Mouse (Mus musculus): ENCODE measurements at regions not wholly inside any gene's neighbourhood (a gene's known extent, or its start where the extent isn't known, plus 50 kb on each side); places are given as distances from the start of the nearest gene placed in this dataset.

DNA sequence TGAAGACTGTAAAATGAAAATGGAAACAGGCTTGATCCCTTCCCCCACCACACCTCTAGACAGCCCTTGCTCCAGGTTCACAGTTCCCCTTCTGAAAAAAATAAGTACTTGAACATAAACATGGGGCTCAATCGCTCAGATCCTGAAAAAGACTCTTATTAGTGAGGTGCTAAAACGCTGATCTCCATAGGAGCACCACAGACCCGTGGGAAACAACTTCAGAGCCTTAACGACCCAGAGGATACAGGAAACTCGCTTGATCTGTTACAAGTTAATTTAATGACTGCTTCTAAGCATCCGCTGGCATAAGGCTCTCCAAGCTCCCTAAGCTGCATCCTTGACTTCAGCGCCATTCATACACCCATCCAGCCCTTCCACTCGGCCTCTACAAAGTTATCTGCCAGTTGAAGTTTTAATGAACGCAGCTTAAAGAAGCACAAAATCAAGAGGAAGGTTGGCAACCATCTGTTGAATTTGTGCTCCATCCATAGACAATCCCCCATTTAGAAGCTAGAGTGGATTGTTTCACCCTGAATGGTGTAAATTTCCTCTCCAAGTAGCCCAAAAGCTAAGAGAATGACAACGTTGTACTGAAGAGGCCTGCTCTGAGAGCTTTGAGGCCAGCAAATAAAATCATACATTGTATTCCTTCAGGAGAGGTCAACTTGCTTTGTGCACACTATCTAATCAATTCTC, 486.9 kb upstream of the Cited2 start:
- 10% methylated on average over 10 of the region's 10 CpGs for WGBS

GRCm38 (mm10) chr10:17236761-17237160, 486.3 kb upstream of the Cited2 start:
- H3K9ac ChIP-seq, result no peak overlapping the region
- 40% methylated on average over 2 of the region's 2 CpGs for WGBS
- no peaks in the 10 kb centered on the region for H3K27me3 ChIP-seq
- peak overlapping the region; percentile 18; the same call in 1 of the 2 replicates for H3K27ac ChIP-seq (replicated peaks)
- H3K4me1 ChIP-seq (replicated peaks), result peaks cover 40% of the 10 kb centered on the region
- no peaks in the 10 kb centered on the region for H3K9me3 ChIP-seq
- H3K36me3 ChIP-seq, result no peaks in the 10 kb centered on the region
- no peak overlapping the region for H3K4me2 ChIP-seq
- no peak overlapping the region for H3K4me3 ChIP-seq
- no peak for ATAC-seq (ENCODE audit: low read depth)

More for the DNA sequence above, 486.9 kb upstream of the Cited2 start:
- no peak overlapping the region for H3K9ac ChIP-seq
- 0 out of 2 replicates have a peak overlapping the region, but pooled peaks have one; percentile 9 for H3K27ac ChIP-seq (replicated peaks)
- no peak overlapping the region for H3K4me2 ChIP-seq
- H3K4me3 ChIP-seq, result no peak overlapping the region
- H3K4me1 ChIP-seq (replicated peaks), result peaks cover 40% of the 10 kb centered on the region
- H3K27me3 ChIP-seq, result no peaks in the 10 kb centered on the region
- ATAC-seq (ENCODE audit: low read depth), result 0 out of 2 replicates have a peak, but pooled peaks have one; percentile 25
- H3K36me3 ChIP-seq, result no peaks in the 10 kb centered on the region
- H3K9me3 ChIP-seq, result no peaks in the 10 kb centered on the region

DNA sequence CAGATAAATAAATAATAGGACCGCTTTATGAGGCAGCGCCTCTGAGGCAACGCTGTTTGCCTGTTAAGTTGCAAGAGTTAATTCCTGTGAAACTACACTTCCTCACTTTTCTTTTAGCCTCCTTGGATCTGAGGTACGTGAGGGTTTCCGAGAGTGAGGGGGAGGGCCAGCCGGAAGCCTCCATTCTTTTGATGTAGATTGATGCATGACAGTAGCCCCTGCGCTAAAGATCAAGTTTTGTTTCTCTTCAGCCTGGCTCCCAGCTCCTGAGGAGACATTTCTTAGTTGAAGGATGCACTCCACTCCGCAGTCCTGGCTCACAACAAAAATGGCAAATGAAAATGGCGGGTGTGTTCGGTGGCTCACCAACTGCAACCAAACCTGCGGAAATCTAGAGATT, 485.6 kb upstream of the Cited2 start:
- Histone ChIP-seq H3K4me1 (replicated peaks) (peaks cover 40% of the 10 kb centered on the region), H3K27me3 (no peaks in the 10 kb centered on the region), H3K9ac (no peak overlapping the region), H3K36me3 (no peaks in the 10 kb centered on the region), H3K4me2 (peak overlapping the region; percentile 28), H3K4me3 (no peak overlapping the region), H3K9me3 (no peaks in the 10 kb centered on the region), H3K27ac (replicated peaks) (no peak overlapping the region)
- 23% methylated on average over 11 of the region's 11 CpGs for WGBS
- ATAC-seq (ENCODE audit: low read depth), result no peak

DNA sequence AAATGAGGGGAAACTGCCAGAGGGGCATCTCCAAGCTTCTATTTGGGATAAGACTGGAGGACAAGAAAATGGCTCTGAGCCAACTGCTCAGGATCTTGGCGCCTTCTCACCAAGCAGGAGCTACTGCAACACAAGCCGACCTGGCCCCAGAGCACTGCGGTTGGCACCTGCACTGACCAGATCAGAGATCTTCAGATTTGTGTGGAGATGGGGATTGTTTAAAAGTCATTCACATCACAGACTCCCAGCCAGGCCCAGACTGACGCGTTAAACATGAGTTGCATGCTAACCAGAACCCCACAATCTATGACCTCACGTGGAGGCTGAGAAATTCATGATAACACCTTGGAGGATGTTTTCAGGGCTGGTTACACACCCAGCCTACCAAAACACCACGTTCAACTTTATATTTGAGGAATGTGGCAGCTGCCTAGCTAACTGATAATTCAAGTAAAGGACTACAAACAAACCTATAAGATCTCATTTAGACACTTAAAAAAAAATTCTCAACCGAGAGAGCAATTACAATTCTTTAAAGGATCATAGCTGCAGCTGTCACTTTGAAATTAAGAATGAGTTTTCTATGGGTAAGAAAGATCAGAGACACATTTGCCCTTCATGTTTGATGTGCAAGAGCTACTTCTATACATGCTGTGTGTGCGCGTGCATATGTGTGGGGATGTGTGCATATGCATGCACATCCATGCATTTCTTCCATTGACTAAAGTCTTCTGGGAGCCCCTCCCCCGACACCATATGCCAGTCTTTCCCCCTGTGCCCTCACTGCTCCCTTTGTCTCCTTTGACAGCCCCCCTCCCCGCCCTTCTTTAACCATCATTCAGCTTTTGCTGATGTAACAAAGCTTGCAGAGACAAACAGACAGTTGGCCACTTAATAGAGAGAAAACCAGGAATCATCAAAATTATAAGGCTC, 484.8 kb upstream of the Cited2 start:
- ATAC-seq (ENCODE audit: low read depth), result 0 out of 2 replicates have a peak, but pooled peaks have one; percentile 64
- no peaks in the 10 kb centered on the region for H3K9me3 ChIP-seq
- peak overlapping the region; percentile 11; the same call in 1 of the 2 replicates for H3K27ac ChIP-seq (replicated peaks)
- 37% methylated on average over 12 of the region's 12 CpGs for WGBS
- H3K4me1 ChIP-seq (replicated peaks), result peaks cover 40% of the 10 kb centered on the region
- H3K4me3 ChIP-seq, result no peak overlapping the region
- H3K27me3 ChIP-seq, result no peaks in the 10 kb centered on the region
- H3K4me2 ChIP-seq, result peak overlapping the region; percentile 28; the same call in 1 of the 2 replicates
- no peak overlapping the region for H3K9ac ChIP-seq
- H3K36me3 ChIP-seq, result no peaks in the 10 kb centered on the region

DNA sequence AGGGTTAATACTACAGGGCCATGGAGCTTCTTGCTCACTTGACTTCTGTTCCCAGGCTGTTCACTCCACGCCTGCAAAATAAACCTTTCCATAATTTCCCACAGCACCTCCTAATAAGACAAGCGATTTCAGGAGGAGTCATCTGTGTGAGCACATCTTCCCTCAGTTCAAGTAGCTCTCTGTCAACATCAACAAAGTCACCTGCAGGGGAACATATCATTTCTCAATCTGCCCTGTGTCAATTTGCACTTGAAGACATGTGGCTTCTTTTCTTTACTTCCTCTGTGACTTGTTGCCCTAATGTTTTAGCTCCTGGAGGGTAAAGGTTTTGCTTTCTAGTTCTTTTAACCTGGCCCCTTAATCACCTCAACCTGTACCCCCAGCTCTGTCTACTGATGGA, 474.7 kb upstream of the Cited2 start:
- 74% methylated on average over 2 of the region's 2 CpGs for WGBS

DNA sequence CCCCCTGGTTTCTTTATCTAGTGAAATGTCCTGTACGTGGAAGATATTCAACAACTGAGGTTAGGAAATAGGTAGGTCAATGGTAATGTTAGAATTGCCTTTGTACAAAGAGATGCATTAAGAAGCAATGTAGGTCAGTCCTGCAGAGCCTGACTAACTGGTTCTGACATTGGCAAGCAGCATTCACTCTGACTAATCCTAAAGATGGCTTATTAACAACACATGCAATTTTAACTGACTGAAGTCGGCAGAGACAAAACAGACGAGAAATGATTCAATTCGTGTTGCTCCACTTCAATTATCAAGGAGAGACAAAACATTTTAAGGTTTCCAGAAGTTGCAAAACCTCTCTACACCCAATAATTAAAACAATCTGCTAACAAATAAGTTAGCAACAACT, 470.0 kb upstream of the Cited2 start:
- Histone ChIP-seq H3K27ac (replicated peaks) (no peak overlapping the region), H3K4me3 (no peak overlapping the region), H3K9ac (no peak overlapping the region), H3K9me3 (no peaks in the 10 kb centered on the region), H3K36me3 (no peaks in the 10 kb centered on the region), H3K4me1 (replicated peaks) (0 out of 2 replicates have a peak, but pooled peaks cover 4% of the 10 kb centered on the region), H3K27me3 (no peaks in the 10 kb centered on the region), H3K4me2 (no peak overlapping the region)
- no peak for ATAC-seq (ENCODE audit: low read depth)
- 81% methylated on average over 4 of the region's 4 CpGs for WGBS

More for the DNA sequence above, 474.7 kb upstream of the Cited2 start:
- Histone ChIP-seq H3K4me1 (replicated peaks) (no peaks in the 10 kb centered on the region), H3K4me2 (no peak overlapping the region), H3K9me3 (no peaks in the 10 kb centered on the region), H3K4me3 (no peak overlapping the region), H3K9ac (no peak overlapping the region), H3K27ac (replicated peaks) (no peak overlapping the region), H3K27me3 (no peaks in the 10 kb centered on the region), H3K36me3 (no peaks in the 10 kb centered on the region)
- ATAC-seq (ENCODE audit: low read depth), result no peak

GRCm38 (mm10) chr10:17260154-17260553, 462.9 kb upstream of the Cited2 start:
- WGBS, result 53% methylated on average over 4 of the region's 4 CpGs
- Histone ChIP-seq H3K4me1 (replicated peaks) (0 out of 2 replicates have a peak, but pooled peaks cover 9% of the 10 kb centered on the region), H3K9ac (no peak overlapping the region), H3K9me3 (no peaks in the 10 kb centered on the region), H3K4me3 (no peak overlapping the region), H3K36me3 (no peaks in the 10 kb centered on the region), H3K27me3 (no peaks in the 10 kb centered on the region), H3K27ac (replicated peaks) (no peak overlapping the region), H3K4me2 (no peak overlapping the region)
- ATAC-seq (ENCODE audit: low read depth), result no peak

GRCm38 (mm10) chr10:17260615-17261014, 462.4 kb upstream of the Cited2 start:
- H3K4me1 ChIP-seq (replicated peaks), result 0 out of 2 replicates have a peak, but pooled peaks cover 9% of the 10 kb centered on the region
- ATAC-seq (ENCODE audit: low read depth), result no peak
- no peaks in the 10 kb centered on the region for H3K9me3 ChIP-seq
- H3K4me3 ChIP-seq, result no peak overlapping the region
- no peaks in the 10 kb centered on the region for H3K36me3 ChIP-seq
- no peak overlapping the region for H3K4me2 ChIP-seq
- WGBS, result 77% methylated on average over 4 of the region's 4 CpGs
- H3K9ac ChIP-seq, result no peak overlapping the region
- H3K27me3 ChIP-seq, result no peaks in the 10 kb centered on the region
- no peak overlapping the region for H3K27ac ChIP-seq (replicated peaks)

DNA sequence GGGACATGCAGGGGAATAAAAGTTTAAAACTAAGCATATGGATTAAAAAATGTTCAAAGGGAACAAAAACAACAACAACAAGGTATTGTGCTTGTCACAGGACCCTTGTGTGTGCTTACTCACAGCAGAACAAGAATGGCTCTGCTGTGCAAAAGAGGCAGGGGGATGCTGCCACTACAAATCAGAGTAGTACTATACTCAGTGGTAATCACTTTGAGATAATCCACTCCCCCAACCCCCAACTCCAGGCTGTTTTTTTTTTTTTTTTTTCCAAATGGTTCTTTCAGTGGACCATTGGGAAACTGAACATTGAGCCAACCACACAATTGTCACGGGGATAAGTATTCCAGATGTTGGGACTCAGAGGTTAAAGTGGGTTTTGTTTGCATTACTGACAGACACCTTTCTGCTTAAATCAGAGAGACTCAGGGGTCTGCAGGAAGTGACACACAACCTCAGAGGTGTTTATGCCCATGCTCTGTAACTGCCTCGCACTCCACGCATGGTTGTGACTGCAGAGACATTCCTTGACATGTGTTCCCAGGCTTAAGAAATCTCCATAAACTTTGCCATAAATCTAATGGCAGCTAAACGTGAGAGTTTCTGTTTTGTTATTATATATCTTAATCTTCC, 461.7 kb upstream of the Cited2 start:
- no peaks in the 10 kb centered on the region for H3K27me3 ChIP-seq
- no peak overlapping the region for H3K9ac ChIP-seq
- H3K4me2 ChIP-seq, result no peak overlapping the region
- ATAC-seq (ENCODE audit: low read depth), result no peak
- no peaks in the 10 kb centered on the region for H3K36me3 ChIP-seq
- H3K4me3 ChIP-seq, result no peak overlapping the region
- H3K9me3 ChIP-seq, result no peaks in the 10 kb centered on the region
- no peak overlapping the region for H3K27ac ChIP-seq (replicated peaks)
- 47% methylated on average over 4 of the region's 4 CpGs for WGBS
- 0 out of 2 replicates have a peak, but pooled peaks cover 7% of the 10 kb centered on the region for H3K4me1 ChIP-seq (replicated peaks)

DNA sequence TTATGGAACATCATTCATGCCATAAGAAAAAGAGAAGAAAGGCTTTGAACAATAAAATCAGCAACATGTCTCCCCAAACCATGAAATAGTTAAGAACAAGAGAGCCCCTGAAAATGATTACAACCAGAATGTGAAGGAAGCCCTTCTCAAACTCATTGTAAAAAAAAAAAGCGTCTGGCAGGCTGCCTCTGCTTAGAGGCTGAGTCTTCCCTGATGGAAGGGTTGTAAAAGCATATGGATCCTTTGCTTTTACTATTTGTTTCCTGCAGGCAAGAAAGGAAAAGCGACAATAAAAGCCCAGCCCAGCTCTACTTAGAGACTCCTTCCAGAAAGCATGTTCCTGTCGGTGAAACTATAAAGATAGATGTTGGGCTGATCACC, 461.2 kb upstream of the Cited2 start:
- ATAC-seq (ENCODE audit: low read depth), result no peak
- Histone ChIP-seq H3K4me3 (no peak overlapping the region), H3K9ac (no peak overlapping the region), H3K4me1 (replicated peaks) (0 out of 2 replicates have a peak, but pooled peaks cover 5% of the 10 kb centered on the region), H3K4me2 (no peak overlapping the region), H3K27ac (replicated peaks) (no peak overlapping the region), H3K9me3 (no peaks in the 10 kb centered on the region), H3K27me3 (no peaks in the 10 kb centered on the region), H3K36me3 (no peaks in the 10 kb centered on the region)
- 13% methylated on average over 3 of the region's 3 CpGs for WGBS

- Histone ChIP-seq H3K9me3 (no peaks in the 10 kb centered on the region), H3K27ac (replicated peaks) (no peak overlapping the region), H3K27me3 (no peaks in the 10 kb centered on the region), H3K4me3 (no peak overlapping the region), H3K4me1 (replicated peaks) (no peaks in the 10 kb centered on the region), H3K9ac (no peak overlapping the region), H3K36me3 (no peaks in the 10 kb centered on the region), H3K4me2 (no peak overlapping the region)
- 87% methylated on average over 5 of the region's 5 CpGs for whole genome bisulfite sequencing
- ATAC-seq (ENCODE audit: low read depth), result no peak
Measured at GRCm38 (mm10) chr10:17272646-17273045, 450.4 kb upstream of the Cited2 start.

DNA sequence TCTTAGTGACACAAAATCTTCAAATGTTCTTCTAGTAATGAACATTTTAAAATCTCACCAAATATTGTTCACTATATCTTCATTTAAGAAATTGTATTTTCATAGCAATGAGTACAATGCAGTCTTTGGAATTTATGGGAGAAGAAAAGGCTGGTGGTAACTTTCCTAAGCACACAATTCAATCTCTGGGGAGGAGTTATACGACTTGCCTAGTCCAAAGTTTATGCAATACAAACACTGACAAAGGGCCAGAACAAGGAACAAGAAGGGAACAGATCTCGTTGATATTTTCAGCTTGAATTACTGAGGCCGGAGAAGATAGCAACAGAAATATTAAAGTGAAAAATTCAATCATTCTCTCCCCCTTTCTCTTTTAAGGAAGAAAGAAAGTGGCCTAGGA, 449.2 kb upstream of the Cited2 start:
- Histone ChIP-seq H3K36me3 (no peaks in the 10 kb centered on the region), H3K9me3 (no peaks in the 10 kb centered on the region), H3K27me3 (no peaks in the 10 kb centered on the region), H3K9ac (no peak overlapping the region), H3K27ac (replicated peaks) (no peak overlapping the region), H3K4me1 (replicated peaks) (no peaks in the 10 kb centered on the region), H3K4me3 (no peak overlapping the region), H3K4me2 (no peak overlapping the region)
- WGBS, result 86% methylated on average over 3 of the region's 3 CpGs
- ATAC-seq (ENCODE audit: low read depth), result no peak

Measured in neural tube, embryonic 13.5 days (tissue).